Mouse (Mus musculus): ENCODE results near the gene Zbtb25.

Zbtb25 gene

DNA sequence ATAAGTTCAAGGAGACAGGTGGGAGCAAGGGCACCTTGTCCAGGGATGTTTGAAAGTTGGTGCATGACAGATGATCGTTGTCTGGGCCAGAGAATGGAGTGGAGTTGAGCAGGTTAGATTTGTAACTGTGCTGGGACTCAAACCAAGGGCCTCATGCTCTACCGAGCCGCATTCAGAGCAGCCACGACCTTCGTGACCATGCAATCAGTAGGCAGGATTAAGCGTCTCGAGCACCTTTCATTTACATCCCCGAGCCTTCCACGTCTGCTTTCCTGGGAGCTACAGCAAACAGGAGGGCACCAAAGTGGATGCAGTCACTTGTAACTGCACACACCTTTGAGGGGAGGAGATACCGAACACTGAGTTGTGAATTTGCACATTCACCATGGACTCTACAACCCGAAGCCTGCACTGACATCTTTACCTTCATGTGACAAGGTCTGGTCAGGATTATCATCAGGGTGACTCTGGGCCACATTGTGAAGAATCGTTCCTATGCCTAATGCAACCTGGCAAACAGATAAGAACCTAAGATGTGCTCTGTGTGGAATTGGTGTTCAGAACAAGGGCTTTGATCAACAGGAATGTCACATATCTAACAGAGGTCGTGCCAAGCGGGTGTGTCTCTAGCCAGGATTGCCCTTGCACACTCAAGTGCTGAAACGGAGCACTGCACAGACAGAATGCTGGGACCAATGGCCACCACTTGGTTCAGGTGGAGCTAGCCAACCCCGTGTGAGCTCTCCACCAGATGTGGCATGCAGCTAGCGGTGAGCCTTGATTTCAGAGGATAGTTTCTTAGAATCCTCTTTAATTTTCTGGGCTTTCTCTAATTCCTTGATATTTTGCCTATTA, 33.1 kb downstream of the Zbtb25 start:
- DNase-seq (ENCODE audit: low spot score): no peak

DNA sequence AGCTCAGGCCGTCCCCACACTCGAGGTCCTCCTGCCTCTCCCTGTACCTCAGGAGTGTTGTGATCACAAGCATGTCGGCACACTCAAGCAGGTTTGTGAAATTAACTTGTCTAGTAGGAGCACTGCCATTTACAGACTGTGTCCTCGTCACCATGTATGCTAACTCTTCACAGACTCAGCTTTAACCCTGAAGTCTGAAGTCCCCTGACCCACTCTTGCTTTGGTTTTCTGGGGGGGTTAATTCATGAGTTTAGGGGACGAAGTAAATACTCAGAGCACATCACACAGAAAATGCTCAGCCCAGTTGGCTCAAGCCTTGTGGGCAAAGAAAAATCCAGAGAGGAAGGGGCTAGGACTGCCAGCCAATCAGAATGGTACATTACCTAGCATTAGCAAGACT, 33.8 kb downstream of the Zbtb25 start:
- DNase-seq (ENCODE audit: low spot score): no peak

DNA sequence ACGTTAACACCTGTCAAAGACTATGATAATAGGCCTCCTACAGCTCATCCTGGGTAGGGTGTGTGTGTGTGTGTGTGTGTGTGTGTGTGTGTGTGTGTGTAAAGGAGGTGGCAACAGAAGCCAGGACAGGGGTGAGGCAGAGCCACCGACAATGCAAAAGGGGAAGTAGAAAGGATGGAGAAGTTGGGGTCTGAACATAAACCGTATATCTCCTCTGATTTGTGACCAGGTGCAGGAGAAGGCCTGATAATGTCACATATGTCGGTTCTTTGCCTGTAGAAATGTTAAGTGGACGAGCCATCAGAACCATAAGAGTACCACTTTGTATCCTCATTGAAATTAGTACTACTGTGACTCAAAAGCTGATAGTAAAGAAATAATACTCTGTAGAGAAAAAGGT, 35.7 kb downstream of the Zbtb25 start:
- no peak for DNase-seq (ENCODE audit: low spot score)

DNA sequence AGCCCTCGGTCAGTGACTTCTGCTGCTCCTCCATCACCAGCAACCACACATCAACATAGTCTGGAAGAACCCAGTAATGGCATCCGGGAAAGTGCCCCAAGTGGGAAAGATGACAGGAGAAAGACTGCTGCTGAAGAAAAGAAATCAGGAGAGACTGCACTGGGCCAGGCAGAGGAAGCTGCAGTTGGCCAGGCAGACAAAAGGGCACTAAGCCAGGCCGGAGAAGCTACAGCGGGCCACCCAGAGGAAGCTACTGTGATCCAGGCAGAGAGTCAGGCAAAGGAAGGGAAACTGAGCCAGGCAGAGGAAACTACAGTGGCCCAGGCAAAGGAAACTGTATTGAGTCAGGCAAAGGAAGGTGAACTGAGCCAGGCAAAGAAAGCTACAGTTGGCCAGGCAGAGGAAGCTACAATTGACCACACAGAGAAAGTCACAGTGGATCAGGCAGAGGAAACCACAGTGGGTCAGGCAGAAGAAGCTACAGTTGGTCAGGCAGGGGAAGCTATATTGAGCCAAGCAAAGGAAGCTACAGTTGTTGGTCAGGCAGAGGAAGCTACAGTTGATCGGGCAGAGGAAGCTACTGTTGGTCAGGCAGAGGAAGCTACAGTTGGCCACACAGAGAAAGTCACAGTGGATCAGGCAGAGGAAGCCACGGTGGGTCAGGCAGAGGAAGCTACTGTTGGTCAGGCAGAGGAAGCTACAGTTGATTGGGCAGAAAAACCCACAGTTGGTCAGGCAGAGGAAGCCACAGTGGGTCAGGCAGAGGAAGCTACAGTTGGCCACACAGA, 40.6 kb downstream of the Zbtb25 start:
- DNase-seq (ENCODE audit: low spot score): no peak

DNA sequence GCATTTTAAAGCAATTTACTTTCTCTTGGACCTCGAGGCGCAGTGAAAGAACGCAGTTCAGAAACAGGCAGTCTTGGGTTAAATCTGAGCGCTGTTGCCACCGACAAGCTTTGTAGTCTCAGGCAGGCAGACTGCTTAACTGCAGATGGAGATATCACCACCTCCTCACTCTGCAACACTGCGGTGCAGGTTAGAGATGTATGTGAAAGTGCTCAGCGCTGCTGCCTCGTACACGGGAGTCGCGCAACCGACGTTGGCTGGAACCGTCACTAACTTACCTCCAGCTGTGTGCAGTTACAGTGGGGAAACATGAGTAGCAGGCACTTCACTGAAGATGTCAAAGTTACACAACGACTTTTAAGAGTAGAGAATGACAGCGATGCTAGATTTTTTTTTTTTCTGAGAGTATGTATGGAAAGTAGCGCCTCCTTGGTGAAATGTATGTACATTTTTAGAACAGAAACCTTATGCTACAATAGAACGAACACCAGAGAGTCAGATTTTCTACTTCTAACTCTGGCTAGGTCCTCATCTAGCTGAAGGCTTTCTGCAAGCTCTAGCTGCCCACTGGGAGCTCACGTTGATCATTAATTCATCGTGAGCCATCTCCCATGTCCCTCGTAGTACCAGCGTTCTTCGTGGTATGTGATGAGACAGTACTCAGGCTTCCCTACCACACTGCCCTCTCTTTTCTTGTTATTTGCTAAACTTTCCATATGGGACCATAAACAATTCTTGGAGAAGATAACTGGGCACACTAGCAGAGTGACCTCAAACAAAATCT, 42.8 kb downstream of the Zbtb25 start:
- DNase-seq (ENCODE audit: low spot score): no peak

DNA sequence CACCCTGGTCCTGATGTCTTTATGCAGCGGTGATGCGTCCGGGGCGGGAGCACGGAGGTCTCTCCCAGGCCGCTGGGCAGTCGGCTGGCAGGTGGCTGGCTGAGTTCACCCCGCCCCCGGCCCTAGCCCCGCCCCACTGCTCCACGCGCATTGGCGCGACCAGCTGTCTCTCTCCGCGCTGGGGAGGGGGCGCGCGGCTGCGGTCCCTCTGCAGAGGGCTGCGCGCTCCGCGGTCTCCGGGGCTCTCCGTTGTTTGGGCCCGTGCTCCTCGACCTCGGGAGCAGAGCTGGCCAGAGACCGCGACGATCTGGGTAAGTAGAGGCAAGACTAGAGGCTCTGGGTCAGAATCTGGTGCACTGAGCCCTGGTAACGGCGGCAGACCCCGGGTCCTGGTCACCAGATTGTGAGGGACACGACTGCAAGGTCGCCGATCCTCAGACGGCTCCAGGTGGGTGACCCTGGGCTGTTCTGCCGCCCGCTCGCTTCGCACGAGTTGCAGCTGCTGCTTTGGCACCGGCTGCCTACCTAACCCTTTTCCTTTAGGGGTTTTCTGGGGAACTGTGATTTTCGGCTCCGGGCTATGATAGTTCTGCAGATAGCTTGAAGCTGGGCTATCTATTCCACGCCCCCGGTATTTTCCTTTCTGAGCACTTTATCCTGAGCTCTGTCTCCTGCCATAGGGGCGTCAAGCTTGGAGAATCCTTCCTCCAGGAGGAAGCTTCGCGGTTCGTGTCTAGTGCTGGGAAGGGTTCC, 44.5 kb downstream of the Zbtb25 start, which contains the start of gene Akap5:
TSS of gene Akap5 (plus strand) at position 213 of the 753 bp plus-strand sequence.
- no peak for DNase-seq (ENCODE audit: low spot score)

DNA sequence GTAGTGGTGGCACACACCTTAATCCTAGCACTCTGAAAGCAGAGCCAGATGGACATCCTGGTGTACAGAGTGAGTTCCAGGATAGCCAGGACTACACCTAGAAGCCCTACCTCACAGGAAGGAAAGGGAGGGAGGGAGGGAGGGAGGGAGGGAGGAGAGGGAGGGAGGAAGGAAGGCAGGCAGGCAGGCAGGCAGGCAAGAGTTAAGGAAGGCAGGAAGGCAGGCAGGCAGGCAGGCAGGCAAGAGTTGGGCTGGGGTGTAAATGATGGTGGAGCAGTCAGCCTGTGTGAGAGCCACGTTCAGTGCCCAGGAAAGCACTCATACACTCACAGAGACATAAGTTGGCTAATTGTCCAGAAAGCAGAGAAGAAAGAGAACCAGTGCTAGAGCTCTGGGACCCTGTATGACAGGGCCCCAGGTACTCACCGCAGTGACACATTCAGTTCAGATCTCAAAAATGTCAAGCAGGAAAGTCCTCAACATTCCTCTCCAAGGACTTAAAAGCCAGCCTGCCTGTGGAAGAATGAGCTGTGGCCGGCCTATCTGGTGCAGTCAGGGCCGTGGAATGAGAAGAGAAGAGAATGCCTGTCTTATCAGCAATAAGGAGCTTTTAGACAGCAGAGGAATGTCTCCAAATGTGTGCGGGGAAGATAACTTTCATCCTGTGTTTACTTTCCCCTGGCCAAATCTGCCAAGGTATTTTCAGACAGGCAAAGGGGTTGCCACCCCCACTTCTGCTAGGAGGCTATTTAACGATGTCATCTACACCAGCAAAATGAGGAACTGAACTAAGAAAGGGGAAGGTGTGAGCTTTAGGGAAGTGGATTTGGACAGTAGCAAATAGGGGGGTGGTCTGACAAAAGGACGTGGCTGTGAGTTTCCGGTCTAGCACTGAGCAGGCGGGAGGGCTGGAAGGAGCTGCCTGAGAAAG, 50.9 kb downstream of the Zbtb25 start:
- DNase-seq (ENCODE audit: low spot score): peak; percentile 80

DNA sequence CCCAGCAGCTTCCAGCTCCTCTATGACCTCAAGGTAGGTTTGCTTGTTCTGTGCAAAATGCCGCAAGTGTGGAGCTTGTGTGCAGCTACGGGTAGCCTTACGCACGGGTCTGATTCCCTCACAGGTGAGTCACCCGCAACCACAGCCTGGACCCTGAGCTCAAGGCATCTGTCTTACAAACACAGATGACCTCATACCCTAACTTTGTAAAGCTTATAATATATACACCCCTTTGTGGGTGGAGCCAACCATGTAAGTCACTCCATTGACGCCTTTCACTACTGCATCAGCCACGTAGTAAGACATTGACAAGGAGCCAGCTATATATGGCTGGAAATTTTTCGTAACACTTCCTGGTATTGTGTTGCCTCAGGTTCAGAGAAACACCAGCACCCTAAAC, 57.5 kb downstream of the Zbtb25 start:
- no peak for DNase-seq (ENCODE audit: low spot score)

DNA sequence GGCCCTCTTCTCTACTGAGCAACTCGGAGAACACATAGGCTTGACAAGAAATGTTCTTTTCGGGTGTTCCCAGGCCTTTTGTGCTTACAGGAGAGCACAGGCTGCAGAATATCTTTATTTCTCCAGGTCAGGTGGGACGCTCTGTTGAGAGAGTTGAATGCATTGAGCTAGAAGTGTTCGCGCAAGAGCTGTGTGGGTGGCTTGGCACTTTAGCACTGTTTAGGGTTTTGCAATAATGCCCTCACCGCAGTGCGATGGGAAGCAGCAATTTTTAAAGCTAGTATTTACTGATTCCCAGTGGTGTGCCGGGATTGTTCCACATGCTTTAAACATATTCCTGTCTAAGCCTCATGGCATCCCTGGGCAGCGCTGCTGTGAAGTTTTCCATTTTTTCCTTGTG, 58.2 kb downstream of the Zbtb25 start:
- DNase-seq (ENCODE audit: low spot score): no peak

DNA sequence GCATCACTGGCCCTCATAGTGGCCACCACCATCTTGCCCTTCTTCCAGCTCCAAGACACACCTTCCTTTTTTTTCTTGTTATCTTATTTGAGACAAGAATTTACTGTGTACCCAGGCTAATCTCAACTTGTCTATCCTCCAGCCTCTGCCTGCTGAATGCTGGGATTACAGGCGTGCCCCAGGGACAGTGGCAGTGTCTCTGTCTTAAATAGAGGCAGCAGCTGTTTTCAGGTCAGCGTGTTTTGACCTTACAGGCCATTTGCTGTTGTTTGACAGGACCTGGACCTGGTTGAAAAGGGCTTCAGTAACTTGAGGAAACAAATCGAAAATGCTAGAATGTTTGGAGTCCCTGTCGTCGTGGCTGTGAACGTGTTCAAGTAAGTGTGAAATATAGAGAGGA, 58.8 kb downstream of the Zbtb25 start:
- no peak for DNase-seq (ENCODE audit: low spot score)

DNA sequence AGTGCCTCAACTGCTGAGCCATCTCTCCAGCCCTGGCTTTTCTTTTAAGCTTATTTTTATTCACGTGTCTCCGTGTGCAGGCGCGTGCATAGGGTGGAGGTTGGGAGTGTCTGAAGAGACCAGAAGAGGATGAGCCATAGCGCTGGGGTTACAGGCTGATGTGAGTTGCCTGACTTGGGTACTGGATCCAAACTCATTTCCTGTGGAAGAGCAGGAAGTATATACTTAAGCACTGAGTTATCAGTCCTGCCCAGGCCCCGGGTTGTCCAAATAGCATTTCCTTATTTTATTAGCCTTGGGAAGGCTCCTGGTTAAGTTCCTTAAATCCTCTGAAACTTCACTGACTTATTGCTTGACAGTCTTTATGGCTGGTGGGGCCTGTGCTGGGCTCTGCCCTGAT, 59.4 kb downstream of the Zbtb25 start:
- DNase-seq (ENCODE audit: low spot score): no peak

DNA sequence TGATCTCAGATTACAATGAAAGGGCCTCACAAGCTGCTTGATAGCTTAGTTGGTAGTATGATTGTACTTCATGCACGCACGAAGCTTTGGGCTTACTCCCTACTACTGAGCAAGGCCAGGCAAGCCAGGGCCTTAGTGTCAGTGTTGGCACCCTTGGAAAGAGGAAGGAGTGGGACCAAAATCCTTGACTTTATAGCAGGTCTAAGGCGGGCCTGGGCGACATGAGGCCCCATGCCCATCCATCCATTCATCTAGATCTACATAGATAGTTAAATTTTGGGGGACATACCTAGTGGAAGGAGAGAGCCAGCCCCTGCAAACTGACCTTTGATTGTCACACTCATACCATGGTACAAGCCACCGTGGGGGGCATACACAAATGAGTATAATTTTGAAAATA, 61.0 kb downstream of the Zbtb25 start:
- no peak for DNase-seq (ENCODE audit: low spot score)

DNA sequence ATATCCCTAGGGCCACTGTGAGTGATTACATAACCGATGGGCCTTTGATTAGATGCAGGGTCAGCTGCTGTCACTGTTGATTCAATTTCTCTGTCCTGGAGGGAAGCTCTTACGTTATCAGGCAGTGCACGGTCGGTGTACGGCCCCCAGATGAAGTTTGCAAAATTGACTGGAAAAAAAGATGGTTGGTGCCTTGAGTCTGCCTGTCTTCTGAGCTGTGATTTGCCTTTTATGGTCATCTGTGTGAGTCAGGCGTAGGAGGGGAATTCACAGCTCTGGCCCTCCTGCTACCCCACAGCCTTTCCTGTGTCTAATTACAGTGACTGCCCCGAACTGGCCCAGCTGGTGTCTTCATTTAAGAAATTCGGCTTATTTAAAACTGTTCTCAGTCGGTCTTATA, 61.4 kb downstream of the Zbtb25 start:
- DNase-seq (ENCODE audit: low spot score): no peak

DNA sequence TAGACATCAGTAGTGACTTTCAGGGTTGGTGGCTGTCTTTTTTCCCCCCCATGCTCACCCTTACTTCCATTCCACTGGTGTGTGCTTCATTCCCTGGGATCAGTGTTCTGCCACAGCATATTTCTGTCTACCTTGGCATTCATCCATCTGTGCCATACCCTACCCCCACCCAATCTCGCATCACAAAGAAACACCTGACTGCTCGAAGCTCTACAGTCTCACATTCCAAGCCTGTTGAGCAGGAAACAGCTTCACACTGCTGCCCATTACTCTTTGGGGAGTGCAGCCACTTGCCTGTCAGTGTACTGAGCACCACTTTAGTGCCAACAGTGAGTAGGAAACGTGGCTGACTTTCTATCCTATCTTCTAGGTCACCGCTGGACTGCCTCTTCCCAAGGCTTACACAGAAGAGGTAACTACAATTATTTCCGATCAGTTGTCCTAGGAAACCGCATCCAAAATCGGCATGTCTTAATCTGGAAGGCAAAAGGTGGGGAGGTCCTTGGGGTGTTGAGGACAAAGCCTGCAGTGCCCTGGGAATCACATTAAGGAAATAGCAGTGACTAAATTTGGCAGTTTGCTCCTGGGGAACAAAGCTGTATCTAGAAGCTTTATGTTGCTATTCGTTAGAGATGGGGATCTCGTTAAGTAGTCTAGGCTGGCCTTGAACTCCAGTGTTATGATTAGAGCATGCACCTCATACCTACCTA, 62.4 kb downstream of the Zbtb25 start:
- no peak for DNase-seq (ENCODE audit: low spot score)

DNA sequence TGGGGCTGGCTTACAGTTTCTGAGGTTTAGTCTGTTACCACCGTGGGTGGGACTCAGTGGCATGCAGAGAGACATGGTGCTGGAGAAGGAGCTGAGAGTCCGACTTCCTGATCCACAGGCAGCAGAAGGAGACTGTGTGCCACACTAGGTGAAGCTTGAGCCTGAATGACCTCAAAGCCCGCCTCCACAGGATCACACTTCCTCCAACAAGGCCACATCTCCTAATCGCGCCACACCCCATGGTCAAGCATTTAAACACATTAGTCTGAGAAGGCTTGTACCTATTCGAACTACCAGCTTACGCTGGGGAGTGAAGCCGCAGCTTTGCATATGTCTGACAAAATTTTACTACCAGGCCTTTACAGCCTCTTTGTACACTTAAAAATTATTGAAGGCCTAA, 64.3 kb downstream of the Zbtb25 start:
- no peak for DNase-seq (ENCODE audit: low spot score)

DNA sequence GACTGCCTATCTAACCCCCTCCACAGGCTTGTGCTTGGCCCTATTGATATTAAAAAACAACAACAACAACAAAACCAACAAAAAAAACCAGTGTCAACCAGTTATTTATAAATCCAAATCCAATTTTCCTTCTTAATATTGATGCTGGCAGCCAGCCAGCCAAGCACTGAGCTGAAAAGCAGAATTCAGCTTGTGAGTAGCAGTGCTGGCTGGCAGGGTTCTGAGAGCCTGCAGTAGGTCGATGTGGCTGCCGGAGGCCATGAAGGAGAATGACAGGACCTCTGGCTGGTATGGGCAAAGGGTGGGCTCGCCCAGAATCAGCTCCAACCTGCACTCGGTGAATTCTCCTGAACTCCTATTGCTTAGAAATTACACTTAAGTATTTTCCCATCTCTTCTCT, 65.2 kb downstream of the Zbtb25 start:
- DNase-seq (ENCODE audit: low spot score): no peak

DNA sequence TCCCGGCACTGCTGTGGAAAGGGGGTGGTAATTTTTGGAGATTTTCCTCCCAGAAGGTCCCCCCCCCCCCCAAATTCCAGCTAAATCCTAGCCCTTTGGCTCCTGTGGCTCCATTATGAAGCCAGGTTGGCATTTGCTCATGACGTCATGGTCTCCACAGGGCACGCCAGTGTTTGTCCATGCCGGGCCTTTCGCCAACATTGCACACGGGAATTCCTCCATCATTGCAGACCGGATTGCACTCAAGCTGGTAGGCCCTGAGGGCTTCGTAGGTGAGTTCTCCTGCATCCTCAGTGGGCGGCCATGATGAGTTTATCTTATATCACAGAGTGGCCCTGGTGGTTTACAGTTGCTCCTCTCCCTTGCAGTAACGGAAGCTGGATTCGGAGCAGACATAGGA, 65.9 kb downstream of the Zbtb25 start:
- DNase-seq (ENCODE audit: low spot score): no peak

DNA sequence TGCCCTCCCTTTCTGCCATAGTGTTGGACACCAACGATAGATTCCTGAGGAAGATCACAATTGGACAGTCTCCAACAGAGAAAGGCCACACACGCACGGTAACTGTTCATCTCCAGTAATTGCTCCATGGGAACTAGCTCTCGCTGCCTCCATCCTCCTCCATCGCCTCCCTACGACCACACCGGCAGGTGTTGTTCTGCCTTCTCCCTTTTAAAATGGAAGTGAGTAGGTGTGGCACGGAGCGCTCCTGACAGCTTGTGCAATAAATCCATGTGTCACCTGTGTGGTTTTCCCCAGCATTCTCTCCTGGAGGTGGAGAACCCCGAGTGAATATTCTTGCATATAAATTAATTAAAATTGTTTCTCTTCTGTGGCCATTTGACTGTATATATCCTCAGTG, 69.0 kb downstream of the Zbtb25 start:
- no peak for DNase-seq (ENCODE audit: low spot score)

DNA sequence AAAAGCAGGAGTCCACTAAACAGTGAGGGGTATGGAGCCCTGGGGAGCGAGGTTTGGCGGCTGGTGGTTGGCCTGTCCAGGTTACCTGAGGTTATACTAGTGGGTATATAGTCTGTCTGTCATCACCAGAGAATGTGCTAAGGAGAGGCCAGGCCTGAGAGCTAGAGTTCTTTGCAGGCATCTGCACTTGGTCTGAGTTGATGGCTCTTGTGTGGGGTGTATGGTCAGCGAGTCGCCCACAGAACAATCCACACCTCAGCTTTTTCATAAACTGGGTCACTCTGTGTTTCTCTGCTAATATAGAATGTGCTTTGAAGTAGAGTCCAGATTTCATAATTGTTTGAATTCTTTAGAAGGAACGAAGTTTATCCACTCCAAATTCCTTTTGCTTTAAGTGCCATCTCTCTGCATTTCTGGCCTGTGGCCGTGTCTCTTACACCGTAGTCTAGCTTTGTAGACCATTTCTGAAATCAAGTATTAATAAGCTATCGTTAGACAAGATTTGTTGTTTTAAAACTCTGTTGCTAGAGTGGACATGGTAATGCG, 70.0 kb downstream of the Zbtb25 start:
- no peak for DNase-seq (ENCODE audit: low spot score)

DNA sequence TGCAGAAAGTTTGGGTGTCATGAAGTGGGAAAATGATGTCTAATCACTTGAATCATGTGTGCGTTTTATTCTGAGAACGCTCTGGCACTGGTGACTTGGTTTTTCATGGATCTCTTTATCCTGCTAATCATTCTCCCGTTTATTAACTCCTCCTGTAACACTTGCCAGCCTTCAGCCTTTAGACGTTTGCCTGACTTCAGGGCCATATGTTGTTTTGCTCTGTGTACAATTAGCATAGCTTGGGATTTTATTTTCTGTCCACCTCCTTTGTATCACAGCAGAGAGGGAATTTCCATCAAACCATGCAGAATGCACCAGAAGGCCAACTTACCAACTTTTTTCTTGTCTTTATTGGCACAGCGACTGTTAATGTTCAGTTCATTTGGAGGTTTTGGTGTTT, 71.6 kb downstream of the Zbtb25 start:
- DNase-seq (ENCODE audit: low spot score): no peak

Data from c-Kit-positive CD71-positive TER-119-positive erythroid progenitor cells, embryonic 14.5 days (primary cell).